21 mouse cellular contexts compared by ENCODE assay signal in the genomic region with DNA sequence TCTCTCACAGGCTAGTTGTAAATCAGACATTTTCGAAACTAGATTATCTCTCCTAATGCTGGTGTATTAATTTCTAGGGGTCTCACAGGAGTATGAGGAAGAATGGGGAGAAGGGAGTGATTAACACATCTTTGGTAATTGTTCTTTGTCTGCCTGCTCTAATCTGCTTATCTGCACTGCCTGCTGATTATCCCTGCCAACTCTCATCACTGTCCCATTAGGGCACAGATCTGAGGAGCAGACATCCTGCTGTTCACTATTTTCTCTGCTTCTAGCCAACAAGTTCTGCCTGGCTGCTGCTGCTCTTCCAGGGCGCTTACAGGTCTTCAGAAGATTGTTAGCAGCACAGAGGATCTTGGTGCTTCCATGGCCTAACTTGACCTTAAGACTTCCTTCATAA.
DNase-seq lines count a peak whose midpoint lies in the region; ATAC-seq and TF ChIP-seq lines count a peak whose summit lies in the region.
"Had no signal": no experiment of that assay in that cellular context is flagged by ENCODE, and none has a peak within 500 bp of the region (broad histone marks: within the 10 kb centered on the region; RNA-seq: fewer than 3 reads in every experiment).

No protein-coding gene starts in this region.

- peak; percentile 5 to 14 for DNase-seq in cerebellum, postnatal 14 days
- DNase-seq in cerebellum, adult 11 months, result no peak
- no peak for DNase-seq in hindbrain, embryonic 10.5 days (ENCODE audit: low spot score)
- DNase-seq in midbrain, postnatal 0 days (ENCODE audit: low spot score), result peak; percentile 47
- no peak for DNase-seq in right cerebral cortex, postnatal 14 days
- DNase-seq: adrenal gland, postnatal 25 days; cerebellum, adult 9-11 months; embryo, embryonic 11 days; heart, postnatal 14 days; kidney, adult 2 months; kidney, postnatal 10 days; liver, postnatal 0 days; lung, postnatal 10 days; spleen, adult 18-20 months; thymus, postnatal 25 days had no signal

- no peak overlapping the region for H3K9ac ChIP-seq in hindbrain, embryonic 15.5 days
- no peak overlapping the region for H3K9ac ChIP-seq in midbrain, postnatal 0 days (replicated peaks; ENCODE audit: low read length, poor library complexity, severe bottlenecking)
- H3K9ac ChIP-seq in midbrain, embryonic 16.5 days (ENCODE audit: low read depth, low read length), result no peak overlapping the region
- H3K9ac ChIP-seq: liver, postnatal 0 days had no signal

- H3K9me3 ChIP-seq in hindbrain, embryonic 15.5 days, result no peaks in the 10 kb centered on the region
- no peaks in the 10 kb centered on the region for H3K9me3 ChIP-seq in hindbrain, embryonic 10.5 days
- H3K9me3 ChIP-seq in midbrain, postnatal 0 days (ENCODE audit: low read length), result no peaks in the 10 kb centered on the region
- no peaks in the 10 kb centered on the region for H3K9me3 ChIP-seq in midbrain, embryonic 16.5 days (replicated peaks; ENCODE audit: control insufficient read depth, low read length, poor library complexity, severe bottlenecking)
- H3K9me3 ChIP-seq: limb, embryonic 10.5 days had no signal

- no peak overlapping the region for H3K4me2 ChIP-seq in hindbrain, embryonic 15.5 days
- H3K4me2 ChIP-seq in midbrain, postnatal 0 days (ENCODE audit: low read depth, low read length, poor library complexity, severe bottlenecking), result no peak overlapping the region
- H3K4me2 ChIP-seq in midbrain, embryonic 16.5 days (ENCODE audit: low read length), result no peak overlapping the region
- H3K4me2 ChIP-seq: heart, embryonic 11.5 days had no signal

- H3K36me3 ChIP-seq in hindbrain, embryonic 15.5 days, result no peaks in the 10 kb centered on the region
- H3K36me3 ChIP-seq in hindbrain, embryonic 10.5 days, result no peaks in the 10 kb centered on the region
- no peaks in the 10 kb centered on the region for H3K36me3 ChIP-seq in midbrain, postnatal 0 days (ENCODE audit: insufficient read depth, low read length)
- no peaks in the 10 kb centered on the region for H3K36me3 ChIP-seq in midbrain, embryonic 16.5 days (ENCODE audit: control insufficient read depth, insufficient read depth, low read length)
- H3K36me3 ChIP-seq: limb, embryonic 10.5 days had no signal

- 48% methylated on average over 2 of the region's 2 CpGs for WGBS in hindbrain, embryonic 15.5 days
- whole genome bisulfite sequencing in hindbrain, embryonic 10.5 days, result 54% methylated on average over 2 of the region's 2 CpGs
- 29% methylated on average over 2 of the region's 2 CpGs for WGBS in midbrain, postnatal 0 days
- 23% methylated on average over 2 of the region's 2 CpGs for WGBS in midbrain, embryonic 16.5 days

- TF ChIP-seq CTCF in midbrain, postnatal 0 days (IDR thresholded peaks at IDR 0.05), result no peak

- H3K27ac ChIP-seq in hindbrain, embryonic 15.5 days (replicated peaks), result no peak overlapping the region
- H3K27ac ChIP-seq in hindbrain, embryonic 10.5 days, result no peak overlapping the region
- H3K27ac ChIP-seq in midbrain, postnatal 0 days (ENCODE audit: low read depth, low read length), result no peak overlapping the region
- H3K27ac ChIP-seq in midbrain, embryonic 16.5 days (ENCODE audit: low read length), result no peak overlapping the region
- H3K27ac ChIP-seq: limb, embryonic 10.5 days had no signal

- 0 out of 2 replicates have a peak, but pooled peaks have one; percentile 42 for ATAC-seq in hindbrain, embryonic 15.5 days (ENCODE audit: low FRiP score, low read depth)
- no peak for ATAC-seq in midbrain, postnatal 0 days (ENCODE audit: low FRiP score)
- no peak for ATAC-seq in midbrain, embryonic 16.5 days
- ATAC-seq: CD4-positive, CD25-positive, alpha-beta regulatory T cell, adult 4 months; inflammation-experienced regulatory T-cells, adult 6 months; liver, postnatal 0 days had no signal

- H3K4me3 ChIP-seq in hindbrain, embryonic 15.5 days, result no peak overlapping the region
- H3K4me3 ChIP-seq in hindbrain, embryonic 10.5 days, result no peak overlapping the region
- H3K4me3 ChIP-seq in midbrain, postnatal 0 days (ENCODE audit: low read depth, low read length), result no peak overlapping the region
- H3K4me3 ChIP-seq in midbrain, embryonic 16.5 days (ENCODE audit: low read depth, low read length), result no peak overlapping the region
- H3K4me3 ChIP-seq: limb, embryonic 10.5 days had no signal

- no peaks in the 10 kb centered on the region for H3K4me1 ChIP-seq in hindbrain, embryonic 15.5 days (replicated peaks)
- H3K4me1 ChIP-seq in hindbrain, embryonic 10.5 days (replicated peaks), result no peaks in the 10 kb centered on the region
- no peaks in the 10 kb centered on the region for H3K4me1 ChIP-seq in midbrain, postnatal 0 days (ENCODE audit: insufficient read depth, low read length)
- H3K4me1 ChIP-seq in midbrain, embryonic 16.5 days (ENCODE audit: control insufficient read depth, insufficient read depth, low read length), result no peaks in the 10 kb centered on the region
- H3K4me1 ChIP-seq: limb, embryonic 10.5 days had no signal

- H3K27me3 ChIP-seq in hindbrain, embryonic 15.5 days, result no peaks in the 10 kb centered on the region
- no peaks in the 10 kb centered on the region for H3K27me3 ChIP-seq in hindbrain, embryonic 10.5 days (ENCODE audit: insufficient read depth, poor library complexity, severe bottlenecking)
- no peaks in the 10 kb centered on the region for H3K27me3 ChIP-seq in midbrain, postnatal 0 days (ENCODE audit: insufficient read depth, low read length)
- H3K27me3 ChIP-seq in midbrain, embryonic 16.5 days (ENCODE audit: control insufficient read depth, insufficient read depth, low read depth, low read length), result no peaks in the 10 kb centered on the region

Comparison
In these comparisons a context has a peak if more than half of its experiments do, and no peak if none do; other contexts are left out.
1. DNase-seq: peak in cerebellum, postnatal 14 days (2 of 2) and midbrain, postnatal 0 days (single experiment); none in cerebellum, adult 11 months (single experiment), hindbrain, embryonic 10.5 days (single experiment) and right cerebral cortex, postnatal 14 days (single experiment).